Mouse (Mus musculus): ENCODE results near the gene Ncoa1.

DNA sequence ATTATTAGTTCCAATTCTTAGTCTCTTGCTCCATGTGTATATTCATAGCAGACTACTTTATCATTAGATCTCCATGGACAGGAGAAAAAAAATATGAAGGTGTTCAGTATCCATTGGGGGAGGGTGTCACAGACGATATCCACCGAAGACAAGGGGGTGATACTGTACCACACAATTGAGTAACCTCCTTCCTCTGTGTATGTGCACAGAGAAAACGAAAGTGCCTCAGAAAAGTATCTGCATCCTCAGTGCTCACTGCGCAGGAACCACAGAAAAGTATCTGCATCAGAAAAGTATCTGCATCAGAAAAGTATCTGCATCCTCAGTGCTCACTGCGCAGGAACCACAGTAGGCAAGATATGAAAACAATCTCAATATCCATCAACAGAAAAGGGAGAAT lies 32.0 kb downstream of the Ncoa1 start:
- TF ChIP-seq CTCF (IDR thresholded peaks at IDR 0.05; ENCODE audit: low read depth) (no peak), EP300 (IDR thresholded peaks at IDR 0.05; ENCODE audit: low read depth) (no peak)
